Mouse (Mus musculus): ENCODE results near the gene Krt17. TPM values are rescaled to one million over a fixed set of nuclear protein-coding genes. Genes with fewer than 3 reads are reported as not detected.
"Not testable (repeated sequence)": the region's sequence is repeated elsewhere in the genome, so short reads cannot be mapped to it uniquely, and the experiment has no call there.

Gene Krt17
- not detected in 2 replicates for total RNA-seq (2021)
- long read RNA-seq = 0 reads

DNA sequence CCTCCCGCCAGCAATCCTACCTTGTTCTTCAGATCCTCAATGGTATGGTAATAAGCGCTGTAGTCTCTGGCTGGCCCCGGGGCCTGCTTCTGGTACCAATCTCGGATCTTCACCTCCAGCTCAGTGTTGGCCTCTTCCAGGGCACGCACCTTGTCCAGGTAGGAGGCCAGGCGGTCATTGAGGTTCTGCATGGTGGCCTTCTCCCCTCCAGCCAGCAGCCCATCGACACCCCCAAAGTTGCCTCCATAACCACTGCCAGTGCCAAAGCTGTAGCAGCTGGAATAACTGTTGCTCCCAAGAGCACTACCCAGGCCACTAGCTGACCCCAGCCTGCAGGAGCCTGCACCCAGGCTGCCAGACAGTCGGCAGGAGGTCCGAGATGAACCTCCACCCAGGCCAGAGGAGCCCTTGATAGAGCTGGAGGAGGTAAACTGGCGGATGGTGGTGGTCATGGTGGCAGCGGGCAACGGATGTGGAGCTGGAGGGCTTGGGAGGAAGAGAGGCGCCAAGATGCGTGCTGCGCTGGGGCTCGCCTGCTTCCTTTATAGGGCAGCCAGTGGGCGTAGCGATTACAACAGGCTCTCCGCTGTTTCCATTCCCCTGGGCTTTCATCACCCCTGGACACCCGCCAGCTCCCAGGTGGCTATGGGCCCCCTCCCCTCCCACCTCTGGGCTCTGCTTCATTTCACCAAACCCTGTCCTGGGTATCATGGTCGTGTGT, at the start of gene Krt17:
TSS of gene Krt17 (minus strand) at position 516 of the 721 bp plus-strand sequence.
- no peak for DNase-seq

DNA sequence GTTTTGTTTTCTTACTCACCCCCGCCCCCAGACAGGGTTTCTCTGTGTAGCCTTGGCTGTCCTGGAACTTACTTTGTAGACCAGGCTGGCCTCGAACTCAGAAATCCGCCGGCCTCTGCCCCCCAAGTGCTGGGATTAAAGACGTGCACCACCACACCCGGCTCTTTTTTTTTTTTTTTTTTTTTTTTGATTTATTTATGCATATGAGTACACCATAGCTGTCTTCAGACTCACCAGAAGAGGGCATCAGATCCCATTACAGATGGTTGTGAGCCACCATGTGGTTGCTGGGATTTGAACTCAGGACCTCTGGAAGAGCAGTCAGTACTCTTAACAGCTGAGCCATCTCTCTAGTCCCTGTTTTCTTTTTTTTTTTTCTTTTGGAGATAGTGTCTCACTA, 47.8 kb upstream of the Krt17 start:
- not testable (repeated sequence) for DNase-seq

DNA sequence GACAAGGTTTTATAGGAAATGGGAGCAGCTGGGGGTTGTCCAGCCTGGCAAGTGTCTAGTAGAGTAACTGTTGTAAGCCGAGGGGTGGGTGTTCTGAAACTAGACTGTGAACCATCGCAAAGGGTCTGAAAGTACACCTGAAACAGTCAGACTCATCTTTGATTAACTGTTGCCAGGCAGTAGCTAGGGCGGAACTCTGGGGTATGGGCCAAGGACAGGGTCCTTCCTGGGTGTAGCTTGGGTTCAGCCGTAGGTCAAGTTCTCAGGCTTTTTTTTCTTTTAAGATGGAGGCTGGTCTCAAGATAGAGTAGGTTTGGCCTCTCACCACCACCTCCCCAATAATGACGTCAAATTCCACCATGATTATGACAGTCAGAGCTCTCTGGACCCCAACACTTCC, 47.1 kb upstream of the Krt17 start:
- DNase-seq = no peak

DNA sequence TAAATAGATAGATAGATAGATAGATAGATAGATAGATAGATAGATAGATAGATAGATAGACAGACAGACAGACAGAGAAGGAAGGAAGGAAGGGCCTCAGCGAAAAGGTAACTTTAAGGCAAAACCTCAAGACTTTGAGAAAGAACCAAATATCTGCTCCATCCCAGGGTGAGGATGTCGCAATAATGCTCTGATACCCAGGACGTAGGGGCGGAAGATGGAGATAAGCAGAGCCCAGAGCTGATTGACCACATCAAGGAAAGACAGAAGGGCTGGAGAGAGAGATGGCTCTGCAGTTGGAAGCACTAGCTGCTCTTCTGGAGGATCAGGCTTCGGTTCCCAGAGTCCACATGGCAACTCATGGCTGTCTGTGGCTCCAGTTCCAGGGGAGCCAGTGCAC, 40.5 kb upstream of the Krt17 start:
- no peak for DNase-seq

DNA sequence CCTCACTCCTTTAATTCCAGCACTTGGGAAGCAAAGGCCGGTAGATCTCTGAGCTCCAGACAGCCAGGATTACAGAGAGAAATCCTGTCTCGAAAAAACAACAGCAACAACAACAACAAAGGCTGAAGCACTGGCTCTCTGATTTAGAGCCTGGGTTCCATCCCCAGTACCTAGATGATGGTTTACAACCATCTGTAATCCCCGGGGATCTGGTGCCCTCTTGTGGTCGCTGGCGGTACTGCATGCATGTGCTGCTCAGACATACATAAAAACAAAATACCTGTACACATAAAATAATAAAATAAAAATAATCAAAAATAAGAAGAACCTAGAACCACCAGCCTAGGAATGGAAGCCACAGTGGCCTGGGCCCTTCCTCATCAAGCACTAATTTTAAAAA, 39.5 kb upstream of the Krt17 start:
- DNase-seq = peak; percentile 73

DNA sequence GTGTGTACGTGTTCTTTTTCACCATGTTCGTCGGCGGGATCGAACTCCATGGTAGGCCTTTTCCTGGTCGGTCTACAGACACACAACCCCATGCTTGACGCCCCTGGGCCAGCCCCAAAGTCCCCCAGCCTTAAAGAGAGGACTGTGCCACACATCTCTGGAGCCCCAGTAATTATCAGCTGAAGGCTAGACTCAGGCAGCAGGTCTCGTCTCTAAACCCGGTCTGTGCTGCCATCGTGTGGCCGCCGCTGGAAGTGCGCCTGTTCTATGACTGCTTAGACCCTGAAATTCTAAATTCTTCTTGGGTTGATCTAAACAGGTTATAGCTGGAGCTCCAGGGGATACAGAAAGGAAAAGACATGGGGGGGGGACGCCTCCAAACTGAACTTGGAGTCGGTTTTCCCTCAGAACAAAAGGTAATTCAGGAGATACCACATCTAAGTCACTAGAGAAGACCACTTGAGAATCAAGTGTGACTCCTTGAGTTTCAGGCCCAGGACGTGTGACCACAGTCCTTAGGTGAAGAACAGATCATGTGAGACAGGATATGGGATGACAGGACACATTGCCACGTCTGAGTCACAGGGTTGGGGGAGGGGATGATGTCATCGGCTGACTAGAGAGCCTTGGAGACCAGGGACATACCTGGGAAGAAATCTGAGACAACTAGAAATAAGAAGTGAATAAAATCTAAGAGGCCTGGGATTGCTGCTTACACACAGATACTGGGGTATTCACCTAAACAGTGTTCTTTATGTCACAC, 37.6 kb upstream of the Krt17 start:
- DNase-seq = peak; percentile 83

DNA sequence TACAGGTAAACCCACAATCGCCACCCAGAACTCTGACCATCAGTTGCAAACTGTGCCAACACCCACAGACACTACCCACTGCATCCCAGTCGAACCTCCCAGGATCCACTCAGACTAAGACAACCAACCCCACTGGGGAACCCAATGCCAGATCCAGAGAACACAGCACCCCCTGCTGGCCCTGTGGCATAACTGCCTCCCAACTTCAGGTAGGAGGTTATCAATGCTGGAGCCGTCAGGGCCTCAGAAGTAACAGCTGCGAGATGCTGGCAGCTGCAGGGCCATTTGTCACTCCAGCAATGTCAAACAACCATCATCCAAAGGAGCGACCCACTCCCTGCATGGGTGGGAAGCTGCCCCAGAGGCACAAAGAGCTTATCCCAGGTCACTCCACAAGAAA, 37.0 kb upstream of the Krt17 start:
- DNase-seq = no peak

DNA sequence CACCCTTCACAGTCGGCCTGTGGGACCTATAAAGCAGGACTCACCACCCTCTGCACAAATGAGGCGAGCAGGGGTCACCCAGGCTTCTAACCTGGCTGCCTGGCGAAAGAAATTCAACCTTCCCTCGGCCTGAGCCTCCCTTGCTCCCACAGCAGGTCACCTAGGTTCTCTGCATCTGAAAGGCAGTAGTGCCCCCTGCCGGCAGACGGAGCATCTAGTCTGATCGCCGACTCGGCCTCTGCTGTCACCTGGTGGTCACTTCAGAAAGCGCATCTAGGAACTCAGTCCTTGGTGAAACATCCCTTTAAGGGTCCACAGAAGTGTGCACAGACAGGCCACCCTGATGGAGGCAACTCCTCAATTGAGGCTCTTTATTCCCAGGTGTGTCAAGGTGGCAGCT, 34.5 kb upstream of the Krt17 start:
- peak; percentile 86 for DNase-seq

DNA sequence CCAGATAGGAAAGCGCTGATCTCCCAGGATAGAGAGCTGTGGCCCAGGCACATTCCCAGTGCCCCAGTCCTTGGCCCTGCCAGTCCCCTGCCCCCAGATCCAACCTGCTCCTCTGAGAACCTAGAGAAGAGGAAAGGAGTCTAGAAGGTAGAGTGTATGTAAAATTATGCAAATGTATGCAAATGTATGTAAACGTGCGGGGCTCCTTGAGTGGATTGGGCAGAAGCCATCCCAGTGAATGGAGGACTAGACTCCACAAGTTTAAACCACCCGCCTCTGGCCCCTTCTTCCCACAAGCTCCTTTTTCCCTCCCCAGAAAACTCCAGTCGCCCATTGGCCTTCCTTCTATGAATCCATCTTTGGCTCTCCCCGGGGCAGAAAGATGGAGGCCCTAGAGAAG, 32.1 kb upstream of the Krt17 start:
- no peak for DNase-seq

DNA sequence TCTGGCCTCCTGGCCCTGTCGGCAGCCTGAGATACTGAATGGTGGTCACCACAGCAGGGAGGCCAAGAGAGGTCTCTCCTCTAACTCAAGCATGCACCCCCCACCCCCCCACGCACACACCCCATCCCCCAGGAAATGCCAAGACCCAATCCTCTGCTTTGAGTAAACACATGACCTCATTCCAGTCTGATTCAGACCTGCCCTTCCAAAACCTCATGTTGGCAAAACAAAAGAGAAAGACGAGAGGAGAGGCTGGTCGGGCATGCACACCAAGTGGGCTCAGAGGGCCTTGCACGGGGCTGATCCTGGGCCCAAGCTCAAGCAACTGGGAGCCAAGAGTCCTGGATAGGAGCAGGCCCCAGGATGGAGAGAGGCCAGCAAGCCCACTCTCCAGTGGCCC, 29.4 kb upstream of the Krt17 start:
- peak; percentile 13 for DNase-seq

DNA sequence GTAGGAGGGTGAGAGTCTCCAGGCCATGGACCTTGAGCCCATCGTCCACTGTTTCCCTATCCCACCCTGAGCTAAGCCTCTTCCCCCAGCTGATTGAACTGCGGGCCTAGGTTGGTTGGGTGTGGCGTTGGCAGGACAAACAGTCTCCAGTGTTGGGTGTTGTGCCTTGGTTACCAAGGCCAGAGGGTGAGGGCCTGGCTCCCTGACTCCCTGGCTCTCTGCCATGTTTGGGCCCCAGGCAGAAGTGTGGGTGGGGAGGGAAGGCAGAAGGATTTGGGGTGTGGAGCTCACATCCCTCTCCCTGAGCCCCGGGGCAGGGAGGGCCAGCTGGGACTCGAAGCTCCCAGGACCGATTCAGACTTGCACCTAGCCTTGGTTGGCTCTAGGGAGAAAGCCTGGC, 28.1 kb upstream of the Krt17 start:
- peak; percentile 34 for DNase-seq

DNA sequence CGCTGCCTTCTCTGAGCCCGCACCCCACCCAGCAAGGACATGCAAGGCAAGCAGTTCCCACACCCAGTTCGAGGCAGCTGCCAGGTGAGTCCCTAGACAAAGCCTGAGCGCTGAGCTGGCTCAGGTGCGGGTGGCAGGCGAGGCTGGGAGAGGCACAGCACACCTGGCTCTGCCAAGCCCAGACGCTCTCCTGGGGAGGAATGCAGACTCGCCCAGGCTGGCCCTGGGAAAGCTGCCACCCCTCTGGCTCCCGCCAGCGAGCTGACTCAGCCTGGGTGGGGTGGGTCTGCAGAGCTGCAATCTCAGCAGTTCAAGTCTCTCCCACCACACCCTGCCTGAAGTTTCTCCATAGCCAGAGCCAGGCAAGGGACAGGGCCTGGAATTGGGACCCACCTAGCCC, 26.2 kb upstream of the Krt17 start:
- peak; percentile 57 for DNase-seq

DNA sequence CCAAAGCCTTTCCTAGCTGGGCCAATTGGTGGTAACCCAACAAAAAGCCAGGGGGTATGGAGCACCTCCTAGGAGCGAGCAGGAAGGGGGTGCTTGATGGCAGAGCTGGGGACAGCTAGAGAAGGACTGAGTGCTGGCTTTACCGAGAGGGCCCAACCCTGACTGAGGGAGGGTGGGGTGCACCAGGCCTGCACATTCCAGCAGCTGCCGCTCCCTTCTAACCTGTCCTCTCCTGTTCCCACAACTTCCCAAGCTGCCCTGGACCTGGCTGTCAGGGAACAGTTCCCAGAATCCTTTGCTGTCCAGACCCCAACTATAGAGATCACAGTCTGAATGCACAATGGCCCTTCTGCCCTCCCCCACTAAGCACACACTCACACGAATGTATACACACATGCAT, 24.2 kb upstream of the Krt17 start:
- DNase-seq = no peak

DNA sequence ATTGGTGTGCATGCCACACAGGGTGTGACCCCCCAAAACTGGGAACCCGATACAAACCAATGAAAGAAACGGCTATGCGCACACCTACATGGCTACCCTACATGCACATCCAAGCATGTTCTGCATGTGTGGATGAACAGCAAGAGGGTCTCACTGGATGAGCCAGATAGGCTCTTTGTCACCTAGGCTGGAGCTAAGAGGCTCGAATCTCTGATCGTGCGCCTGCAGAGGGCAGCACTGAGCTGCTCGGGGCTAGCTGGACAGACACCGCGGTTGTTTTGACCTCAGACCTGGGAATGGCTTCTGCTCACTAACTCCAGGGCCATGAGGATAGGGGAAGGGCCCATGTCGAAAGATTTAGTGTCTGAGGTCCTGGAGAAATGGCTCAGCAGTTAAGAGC, 21.7 kb upstream of the Krt17 start:
- peak; percentile 86 for DNase-seq

DNA sequence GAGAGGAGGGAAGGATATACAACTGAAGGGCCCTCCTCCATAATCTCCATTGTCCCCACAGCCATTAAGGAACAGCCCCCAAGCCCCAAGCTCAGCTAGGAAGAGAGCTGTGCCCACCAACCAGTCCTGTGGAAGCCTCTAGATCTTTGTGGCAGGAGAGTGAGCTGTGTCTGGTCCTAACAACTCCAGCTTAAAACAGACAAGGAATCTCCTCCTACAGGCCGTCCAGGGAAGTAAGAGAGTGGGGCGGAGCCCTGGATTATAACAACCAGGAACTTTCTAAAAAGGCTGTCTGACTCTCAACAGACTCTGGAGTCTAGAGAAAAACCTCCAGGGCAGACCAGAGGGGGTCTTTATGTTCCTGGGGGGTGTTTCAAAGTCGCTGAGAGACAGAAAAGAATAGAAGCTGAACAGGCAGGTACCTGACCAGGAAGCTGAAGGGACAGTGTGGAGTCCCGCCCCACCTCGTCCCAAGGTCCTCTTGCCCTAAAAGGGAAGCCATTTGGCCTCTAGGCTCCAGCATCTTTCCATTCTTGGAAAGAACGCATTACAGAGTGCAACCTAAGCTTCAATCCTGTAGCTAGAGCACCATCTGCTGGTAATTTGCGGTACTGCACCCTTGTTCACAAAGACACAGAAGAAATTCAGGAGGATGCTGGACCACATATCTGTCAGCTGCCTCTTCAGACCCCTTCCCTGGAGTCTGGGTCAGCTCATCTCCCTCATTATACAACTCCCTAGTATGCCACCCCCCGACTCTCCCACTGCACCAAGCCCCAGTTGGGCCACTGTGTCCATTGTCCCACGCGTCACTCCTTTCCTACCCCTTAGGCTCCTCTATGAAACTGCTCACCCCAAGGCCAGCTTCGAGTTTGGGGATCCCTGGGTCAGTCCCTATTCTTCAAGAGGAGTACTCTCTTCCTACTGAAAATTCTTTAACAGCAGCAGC, 21.0 kb upstream of the Krt17 start:
- peak; percentile 73 for DNase-seq

DNA sequence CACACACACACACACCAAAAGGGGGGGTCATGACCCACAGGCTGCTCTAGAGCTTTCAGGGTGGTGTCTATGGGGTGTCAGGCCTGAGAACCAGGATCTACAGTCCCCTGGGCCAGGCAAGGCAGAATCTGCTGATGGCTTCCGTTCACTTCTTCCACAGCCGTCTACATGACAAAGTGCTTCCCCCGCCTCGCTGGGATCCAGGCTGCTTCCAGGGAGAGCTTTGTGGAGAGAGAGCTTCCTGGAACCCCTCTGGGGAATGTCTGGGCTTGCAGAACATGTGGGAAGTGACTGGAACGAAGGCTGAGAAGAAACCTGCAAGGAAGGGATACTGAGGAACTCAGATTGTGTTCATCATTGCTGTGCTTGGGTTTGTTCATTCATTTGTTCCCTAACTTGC, 17.9 kb upstream of the Krt17 start:
- DNase-seq = no peak

DNA sequence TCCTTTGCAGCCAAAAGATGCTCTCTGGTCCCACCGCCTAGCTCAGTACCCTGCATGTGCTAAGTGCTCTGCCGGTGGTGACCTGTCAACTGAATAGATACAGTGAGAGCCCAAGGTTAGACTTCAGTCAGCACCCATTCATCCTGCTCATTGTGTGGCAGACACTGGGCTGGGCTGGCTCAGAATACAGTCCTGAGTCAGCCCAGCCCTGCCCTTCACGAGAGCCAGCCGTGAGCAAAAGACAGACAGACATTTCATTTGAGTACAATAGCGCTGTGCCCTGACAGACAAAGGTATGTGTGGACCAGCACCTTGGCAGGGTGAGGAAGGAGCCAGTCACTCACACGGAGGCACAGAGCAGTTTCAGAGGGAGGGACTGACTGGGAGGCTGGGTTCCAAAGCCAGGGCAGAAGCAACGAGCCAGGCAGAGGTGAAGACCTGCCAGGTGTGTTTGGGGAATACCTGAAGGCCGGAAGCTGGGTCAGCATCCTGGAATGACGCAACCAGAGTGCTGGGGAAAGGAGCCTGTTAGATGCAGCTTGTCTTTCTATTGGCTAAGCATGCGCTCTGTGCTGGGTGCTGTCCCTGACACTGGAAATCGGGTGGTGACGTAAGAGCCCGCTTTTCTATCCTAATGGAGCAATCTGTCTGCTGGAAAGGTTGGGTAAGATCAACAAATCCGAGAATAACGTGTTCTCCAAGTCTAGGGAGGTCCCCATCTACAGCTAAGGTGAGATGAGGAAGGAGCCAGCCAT, 17.1 kb upstream of the Krt17 start:
- DNase-seq = peak; percentile 28

DNA sequence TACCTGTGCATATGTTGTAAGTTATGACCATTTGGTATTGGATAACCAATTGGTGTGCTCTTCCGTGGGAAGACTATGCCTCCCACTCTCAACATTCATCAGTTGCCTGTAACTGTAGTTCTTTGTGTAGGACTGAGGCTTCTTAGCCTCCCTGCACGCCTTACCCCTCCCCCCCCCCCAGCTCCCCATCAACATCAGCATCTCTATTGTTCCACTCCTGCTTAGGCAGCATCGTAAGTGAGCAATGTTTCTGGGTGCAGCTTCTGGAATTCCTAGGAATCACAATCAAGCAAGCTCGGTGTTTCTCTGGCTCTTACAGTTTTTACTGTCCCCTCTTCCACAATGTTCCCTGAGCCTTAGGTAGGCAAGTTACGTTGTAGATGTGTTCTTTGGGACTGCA, 14.6 kb upstream of the Krt17 start:
- DNase-seq = no peak

DNA sequence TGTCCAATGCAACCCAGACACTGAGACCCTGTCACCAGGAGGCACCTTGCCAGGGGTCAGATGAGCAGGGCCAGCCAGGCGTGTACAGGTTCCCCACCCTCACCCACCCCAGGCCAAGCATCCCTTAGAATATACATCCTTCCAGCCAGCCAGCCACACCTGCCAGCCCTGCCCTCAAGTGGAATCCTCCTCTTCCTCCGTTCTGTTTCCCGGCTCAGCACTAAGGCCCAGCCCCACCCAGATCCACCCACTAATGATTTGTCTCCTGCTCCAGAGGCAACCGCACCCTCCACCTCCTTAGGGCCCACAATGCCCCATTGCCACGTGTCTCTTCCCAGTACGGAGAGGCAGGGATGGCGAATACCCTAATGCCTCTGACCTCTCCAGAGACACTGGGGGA, 13.9 kb upstream of the Krt17 start:
- DNase-seq = no peak

DNA sequence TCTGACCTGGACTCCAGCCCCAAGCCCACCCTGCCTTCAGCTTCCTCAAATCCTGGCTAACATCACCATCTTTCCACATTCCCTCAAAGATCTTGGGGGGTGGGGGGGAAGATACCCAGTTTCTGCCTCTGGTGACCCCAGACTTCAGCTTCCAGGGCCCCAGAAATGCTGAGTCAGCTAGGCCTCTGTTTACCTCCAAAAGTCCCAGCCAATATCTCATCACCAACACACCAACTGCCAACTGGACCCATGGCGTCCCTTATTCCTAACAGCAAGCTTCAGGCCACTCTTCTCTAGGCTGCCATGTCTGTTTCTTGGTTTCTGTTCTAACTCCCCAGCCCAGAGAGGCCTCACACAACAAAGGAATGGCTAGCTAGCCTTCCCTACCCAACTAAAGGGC, 11.0 kb upstream of the Krt17 start:
- no peak for DNase-seq

DNA sequence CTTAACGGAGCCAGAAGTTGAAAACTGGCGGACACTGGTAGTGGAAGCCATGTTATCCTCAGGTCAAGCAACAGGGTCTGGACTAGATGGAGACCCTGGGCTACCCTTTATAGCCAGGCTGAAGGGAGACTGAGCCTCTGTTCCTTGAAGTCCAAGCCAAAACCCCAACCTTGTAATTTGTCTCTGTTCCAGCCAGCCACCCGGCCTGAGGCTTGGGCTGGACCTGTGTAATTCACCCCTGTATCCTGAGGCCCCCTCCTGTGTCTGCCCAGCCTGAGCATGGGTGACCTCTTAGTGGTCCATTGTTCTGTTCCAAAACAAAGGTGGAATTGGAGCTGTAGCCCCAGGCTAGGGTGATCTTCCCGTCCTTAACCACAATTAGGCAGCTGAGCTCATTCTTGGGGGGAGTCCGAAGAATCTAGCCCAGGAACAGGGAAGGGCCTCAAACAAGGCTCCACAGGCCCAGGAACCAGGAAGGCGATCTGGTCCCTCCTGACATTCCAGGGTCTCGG, 9.0 kb upstream of the Krt17 start, which contains the start of gene Krt42:
TSS of gene Krt42 (minus strand) at position 51 of the 512 bp plus-strand sequence.
- DNase-seq = no peak
